Mouse (Mus musculus) cerebellum, postnatal 4 days (tissue): ENCODE measurements around the gene Nbea.

Source experiments
- DNase-seq, 2 experiments: peaks; one replicate each; pipeline ENCODE4 v3.0.0; 2022; ENCODE audit warnings: low spot score in 2 of 2, mixed read lengths in 1 of 2

The Nbea gene

DNA sequence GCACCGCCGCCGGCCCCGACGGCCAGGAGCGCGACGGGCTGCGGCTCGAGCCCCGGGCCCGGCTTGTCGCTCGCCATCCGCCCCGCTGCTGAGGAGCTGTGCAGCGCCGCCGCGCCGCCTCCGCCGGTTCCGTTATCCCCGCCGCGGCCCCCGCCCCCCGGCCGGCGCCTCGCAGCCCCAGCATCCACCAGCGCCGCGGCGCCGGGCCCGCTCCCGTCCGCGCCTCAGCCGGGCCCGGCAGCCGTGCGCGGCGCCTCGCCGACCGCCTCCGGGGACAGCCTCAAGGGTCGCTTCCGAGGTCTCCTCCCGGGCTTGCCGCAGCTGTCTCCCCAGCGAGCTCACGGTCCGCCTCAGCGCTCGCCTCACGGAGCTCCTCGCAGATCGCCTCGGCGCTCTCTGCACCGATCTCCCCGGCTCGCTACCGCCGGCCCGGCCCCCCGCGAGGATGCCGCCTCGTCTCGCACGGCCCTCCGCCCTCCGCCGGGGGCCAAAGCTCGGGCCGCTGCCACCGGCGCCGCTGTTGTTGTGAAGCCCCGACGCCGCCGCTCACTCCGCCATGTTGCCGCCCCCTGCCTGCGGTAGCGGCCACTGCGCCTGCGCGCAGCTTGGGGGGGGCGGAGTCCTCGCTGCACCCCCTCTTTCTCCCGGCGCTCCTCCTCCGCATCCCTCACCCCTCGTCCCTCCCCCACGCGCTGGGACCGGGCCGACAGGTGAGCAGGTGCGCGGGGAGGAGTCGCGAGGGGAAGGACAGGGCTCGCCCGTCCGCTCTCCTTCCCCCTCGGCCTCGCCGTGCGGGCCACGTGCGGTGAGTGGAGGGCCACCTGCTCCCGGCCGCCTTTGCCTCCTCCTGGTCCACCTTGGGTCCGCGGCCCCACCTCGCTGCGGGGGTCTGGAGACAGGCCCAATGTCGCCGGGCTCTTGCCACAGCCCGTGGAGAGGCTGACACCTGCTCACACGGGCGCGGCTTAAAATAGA is at the start of gene Nbea:
Gene Nbea (minus strand): TSS at position 543 of the 975 bp plus-strand sequence.
- peak; percentile 78 to 94 for DNase-seq

DNA sequence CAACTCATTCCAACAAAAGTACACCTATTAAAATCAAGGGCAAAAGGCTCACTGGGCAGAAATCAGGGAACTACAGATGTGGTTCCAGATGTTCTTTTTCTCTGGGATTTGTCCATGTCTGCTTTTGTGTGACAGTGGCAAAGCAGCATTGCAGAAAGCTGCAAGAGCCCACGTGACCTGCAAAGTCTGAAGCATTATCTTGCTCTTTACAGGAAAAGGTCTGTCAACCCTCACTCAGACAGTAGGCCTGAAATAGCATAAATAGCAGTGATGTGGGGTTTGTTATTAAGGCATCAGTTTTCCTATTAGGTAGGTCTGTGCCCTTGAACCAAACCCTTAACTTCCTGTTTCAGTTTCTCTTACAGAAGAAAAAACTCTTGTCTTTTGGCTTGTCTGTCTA is 45.8 kb upstream of the Nbea start:
- no peak for DNase-seq

DNA sequence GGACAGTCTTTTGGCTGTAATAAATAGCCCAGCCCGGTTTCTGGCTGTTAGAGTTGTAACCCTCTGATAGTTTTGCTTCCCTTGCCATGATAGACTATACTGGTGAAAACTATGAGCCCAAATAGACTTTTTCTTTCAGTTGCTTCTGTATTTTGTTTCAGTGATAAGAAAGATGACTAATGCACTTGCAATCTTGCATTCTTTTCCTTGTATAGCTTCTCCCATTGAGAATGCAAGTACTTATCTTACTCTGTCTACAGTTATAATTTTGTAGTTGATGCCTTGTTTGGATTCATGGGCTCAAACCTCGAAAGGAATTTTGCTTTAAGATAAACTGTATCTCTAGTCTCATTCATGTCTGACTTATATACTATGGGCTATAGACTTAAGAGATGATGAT is 32.5 kb upstream of the Nbea start:
- no peak for DNase-seq

DNA sequence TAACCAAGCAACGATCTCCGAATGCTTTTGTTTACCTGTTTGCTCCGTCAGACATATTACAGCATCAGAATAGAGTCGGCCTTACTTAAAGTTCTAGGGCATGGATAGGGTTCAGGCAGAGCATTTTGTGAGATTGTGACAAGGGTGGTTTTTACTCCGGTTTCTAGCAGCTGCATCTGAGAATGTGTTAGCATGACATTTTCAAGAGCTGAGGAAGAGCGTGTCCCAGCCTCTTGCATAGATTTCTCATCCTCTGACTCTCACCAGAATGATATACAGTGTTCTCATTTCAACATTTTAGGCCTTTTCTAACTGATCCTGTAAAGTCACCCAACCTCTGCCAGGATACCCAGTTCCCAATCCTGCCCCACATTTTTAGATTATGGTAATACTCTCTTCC is 20.5 kb upstream of the Nbea start:
- DNase-seq = no peak

DNA sequence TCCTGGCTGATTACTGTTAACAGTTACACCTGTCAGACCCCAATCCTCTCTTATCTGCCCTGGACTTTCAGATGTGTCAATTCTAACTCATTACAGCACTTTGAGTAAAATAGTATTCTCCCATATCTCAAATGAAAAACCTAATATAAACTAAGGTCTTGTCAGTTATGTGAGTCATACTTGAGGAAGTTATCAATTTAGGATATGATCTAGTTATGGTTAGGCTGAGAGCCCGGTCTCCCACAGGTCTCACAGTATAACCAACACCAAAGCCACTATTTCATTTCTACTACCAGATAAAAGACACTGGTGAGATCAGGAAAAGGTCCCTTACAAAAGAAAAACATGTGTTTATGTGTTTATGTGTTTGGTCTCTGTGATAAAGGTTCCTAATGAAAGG is 4.7 kb upstream of the Nbea start:
- no peak for DNase-seq

DNA sequence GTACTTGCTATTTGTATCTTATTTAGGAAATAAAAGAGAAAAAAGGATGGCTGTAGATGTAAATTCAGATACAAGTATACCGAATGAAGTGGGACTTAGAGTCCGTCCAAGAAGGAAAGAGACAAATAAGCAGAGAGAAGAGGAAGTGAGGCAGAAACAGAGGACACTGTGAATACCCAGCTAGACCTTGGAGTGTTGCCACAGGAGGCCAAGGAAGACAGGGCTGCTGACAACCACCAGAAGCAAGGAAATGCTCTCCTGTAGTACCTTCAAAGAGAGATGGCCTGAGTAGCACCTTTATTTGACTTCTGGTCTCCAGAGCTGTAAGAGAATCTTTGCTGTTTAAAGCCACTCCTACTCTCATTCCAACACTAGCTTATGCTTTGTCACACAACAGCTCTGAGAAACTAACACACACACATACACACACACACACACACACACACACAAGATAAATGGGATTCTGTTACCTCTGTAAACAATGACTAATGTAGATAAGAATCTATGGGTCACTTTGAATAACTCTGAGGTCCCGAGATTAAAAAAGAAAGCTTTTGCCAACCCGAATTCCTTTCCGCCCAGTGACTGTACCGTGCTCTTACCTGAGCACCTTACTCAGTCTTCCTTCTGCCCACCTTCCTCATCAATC is 3.8 kb upstream of the Nbea start:
- no peak for DNase-seq

DNA sequence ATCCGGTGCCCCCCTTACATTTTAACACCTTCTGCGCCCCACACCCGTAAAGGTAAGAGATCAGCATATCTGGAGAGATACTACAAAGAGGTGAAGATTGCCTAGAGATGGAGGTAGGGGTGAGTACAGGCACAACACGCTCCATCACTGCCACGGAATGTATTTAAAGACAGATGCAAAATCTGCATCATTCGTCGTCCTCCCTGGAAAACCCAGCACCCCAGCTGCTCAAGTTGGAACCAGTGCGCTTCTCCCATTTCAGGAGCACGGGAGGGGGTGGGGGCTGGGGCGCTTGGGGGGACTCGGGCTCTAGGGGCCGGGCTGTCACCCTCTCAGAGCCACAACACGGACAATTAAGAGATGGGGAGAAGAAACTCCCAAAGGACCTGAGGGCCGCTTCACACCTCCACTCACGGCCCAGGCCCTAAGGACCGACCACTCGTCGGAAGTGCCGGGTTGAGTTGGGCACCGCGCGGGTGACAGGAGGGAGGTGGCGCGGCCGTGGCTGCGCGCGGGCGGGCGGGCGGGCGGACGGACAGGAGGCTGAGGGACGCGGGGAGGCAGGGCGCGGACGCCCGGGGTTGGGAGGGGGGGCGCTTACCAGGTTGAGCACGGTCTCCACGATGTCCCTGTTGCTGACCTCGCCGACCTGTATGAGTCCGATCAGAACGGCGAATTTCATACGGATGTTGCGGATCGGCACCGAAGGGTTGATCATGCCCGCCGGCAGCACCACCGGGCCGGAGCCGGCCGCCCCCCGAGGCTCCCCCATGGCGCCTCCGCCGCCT is 936 bp downstream of the Nbea start:
- peak in 1 of 2 experiments; percentile 32 for DNase-seq

DNA sequence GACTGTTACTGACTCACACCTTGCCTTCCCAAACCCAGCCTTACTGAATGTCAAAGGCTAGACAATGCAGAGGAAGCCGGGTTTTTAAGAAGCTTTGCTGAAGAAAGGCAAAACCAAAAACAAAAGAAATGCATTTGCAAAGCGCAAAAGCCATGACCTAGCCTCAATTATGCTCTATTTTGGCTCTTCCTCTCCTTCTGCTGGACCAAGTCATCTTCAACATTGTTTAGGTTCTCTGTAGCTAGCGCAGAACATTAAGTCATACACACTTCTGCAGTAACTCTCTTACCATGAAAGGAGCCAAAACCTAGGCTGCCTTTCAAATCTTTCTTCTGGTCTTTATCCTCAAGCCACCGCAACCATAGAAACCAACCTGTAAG is 1.5 kb downstream of the Nbea start:
- DNase-seq = no peak

DNA sequence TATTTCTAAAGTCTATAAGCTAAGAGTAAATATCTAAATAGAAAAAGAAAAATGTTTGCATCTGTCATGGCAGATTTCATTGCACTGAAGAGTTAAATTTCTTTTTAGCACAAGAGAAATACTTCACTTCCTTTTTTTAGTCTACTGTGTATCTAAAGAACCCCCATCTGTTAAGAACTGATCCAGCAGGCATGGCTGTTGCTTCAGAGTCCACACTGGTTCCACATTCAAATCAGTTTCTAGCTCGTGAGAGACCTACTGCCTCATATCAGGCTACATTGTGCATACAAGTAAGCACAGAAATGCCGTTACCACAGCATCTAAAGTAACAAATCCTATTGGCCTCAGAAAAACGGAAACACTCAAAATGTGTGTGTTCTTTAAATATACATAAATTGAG is 2.5 kb downstream of the Nbea start:
- no peak for DNase-seq

DNA sequence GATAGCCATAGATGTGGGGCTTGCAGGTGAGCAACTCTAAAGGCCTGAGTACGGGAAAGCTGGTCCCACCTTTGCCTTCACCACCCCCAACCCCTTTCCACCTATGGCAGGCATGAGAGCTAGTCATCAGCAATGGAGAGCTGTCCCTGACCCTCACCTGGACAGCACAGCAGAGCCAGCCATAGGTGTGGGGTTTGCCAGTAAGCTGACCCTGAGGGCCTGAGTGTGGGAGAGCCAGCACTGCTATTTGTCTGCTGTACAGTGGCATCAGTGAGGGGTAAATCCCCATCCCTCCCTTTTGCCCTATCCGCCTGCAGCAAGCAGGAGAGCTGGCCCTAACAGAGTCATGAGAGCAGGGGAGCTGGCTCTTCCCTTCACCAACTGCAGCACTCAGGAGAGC is 25.6 kb downstream of the Nbea start:
- DNase-seq = no peak

DNA sequence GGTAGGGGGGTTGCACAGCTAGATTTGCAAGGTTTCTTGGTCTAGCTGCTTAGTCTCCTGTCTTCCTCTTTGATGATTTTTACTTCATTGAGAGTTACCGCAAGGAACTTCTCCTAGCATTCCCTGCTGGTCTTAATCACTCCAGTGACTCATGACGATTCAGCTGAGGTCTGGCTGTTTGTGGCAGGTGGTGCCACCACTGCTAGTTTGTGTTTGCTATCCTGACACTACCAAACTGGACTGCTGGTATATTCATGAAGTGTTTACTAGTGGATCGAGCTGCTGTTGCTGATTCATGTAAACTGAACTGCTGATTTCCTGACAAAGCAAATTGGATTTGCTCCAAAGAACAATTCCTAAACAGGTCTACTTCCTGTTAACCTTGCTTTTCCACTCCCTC is 56.8 kb downstream of the Nbea start:
- DNase-seq = no peak

DNA sequence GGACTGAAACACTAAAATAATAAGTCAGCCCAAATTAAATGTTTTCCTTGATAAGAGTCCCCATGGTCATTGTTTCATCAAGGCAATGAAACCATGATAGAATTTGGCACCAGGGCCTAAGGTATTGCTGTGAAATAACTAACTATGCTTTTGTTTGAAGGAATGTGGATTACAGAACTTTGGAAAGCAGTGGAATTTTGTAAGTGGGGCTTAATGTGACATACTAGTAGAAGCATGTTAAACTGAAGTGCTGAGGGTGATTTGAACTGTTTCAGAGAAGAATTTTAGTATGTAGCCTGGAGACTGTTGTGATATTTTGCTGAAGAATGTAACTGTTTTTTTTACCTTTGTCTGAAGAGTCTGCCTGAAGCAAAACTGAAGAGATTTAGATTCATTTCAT is 66.9 kb downstream of the Nbea start:
- no peak for DNase-seq

DNA sequence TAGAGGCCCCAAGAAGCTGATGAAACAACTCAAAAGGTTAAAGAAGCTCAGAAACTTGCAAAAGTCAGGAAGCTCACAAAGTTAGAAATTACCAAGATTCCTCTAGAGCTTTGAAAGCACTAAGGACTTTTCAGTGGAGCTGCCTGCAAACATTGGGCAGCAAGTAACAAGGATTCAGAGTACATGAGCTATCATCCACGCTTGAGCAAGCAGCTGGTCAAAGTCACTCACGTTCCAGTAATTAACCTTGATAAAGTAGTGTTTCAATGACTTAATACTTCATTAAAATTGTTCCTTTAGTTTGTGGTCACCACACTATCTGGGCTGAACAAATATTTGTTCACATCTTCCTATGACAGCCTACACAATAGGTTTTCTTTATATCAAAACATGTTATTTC is 75.4 kb downstream of the Nbea start:
- DNase-seq = no peak

DNA sequence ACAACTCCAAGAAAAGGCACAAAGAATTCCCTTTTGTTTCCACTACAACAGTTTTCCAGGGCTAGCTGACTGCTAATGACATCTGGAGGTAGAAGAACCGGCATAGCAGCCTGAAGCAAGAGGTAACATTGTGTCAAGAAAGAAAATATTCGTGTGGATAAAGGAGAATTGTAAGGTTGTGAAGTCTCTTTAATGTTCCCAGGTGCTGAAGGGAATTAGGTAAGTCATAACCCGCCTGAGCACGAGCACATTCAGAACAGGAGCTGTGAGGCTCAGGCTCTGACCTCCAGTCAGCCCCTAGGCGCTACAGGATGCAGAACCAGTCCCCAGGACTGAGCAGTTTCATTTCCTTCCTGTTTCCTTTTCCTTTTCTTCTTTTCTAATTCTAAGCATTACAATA is 86.4 kb downstream of the Nbea start:
- DNase-seq = no peak

DNA sequence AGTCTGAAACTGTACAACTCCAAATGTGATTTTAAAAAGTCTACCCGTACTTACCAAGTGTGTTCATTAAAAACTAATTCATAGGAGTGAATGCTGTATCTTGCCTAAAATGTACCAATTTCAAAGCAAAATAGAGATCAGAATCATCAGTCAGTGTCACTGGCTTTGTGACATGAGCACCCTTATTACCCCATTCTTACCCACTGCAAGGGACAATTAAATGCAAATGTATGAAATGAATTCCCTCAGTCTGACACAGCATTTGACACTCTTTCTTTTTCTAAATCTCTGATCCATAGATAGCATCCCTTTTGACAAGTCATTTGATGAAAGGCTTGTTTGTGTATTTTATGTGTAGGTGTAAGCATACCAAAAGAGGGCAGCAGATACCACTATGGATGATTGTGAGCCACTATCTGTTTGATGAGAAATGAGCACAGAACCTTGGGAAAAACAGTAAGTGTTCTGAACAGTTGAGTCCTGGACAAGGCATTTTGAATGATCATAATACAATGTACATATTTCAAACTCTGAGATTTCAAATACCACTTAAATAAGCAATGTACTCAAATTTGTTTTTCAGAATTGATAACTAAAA is 104.4 kb downstream of the Nbea start:
- no peak for DNase-seq

DNA sequence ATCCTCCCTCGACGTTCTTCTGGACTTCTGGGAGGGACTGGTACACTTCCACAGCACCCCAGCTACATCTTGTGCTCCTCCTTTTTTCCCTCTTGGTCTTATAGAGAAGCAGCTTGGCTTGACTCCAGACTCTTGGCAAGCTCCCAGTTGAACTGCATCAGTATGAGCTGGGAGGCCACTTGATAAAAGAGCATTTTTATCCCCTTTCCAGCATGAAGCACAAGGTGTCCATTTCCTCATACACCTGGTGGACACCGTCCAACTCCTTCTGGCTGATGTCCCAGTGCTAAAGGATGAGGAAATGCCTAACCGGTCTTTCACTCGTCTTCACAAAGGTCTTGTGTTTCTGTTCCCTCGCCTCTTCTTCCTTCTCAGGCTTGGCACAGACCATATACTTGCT is 115.7 kb downstream of the Nbea start:
- peak in 1 of 2 experiments; percentile 36 for DNase-seq

DNA sequence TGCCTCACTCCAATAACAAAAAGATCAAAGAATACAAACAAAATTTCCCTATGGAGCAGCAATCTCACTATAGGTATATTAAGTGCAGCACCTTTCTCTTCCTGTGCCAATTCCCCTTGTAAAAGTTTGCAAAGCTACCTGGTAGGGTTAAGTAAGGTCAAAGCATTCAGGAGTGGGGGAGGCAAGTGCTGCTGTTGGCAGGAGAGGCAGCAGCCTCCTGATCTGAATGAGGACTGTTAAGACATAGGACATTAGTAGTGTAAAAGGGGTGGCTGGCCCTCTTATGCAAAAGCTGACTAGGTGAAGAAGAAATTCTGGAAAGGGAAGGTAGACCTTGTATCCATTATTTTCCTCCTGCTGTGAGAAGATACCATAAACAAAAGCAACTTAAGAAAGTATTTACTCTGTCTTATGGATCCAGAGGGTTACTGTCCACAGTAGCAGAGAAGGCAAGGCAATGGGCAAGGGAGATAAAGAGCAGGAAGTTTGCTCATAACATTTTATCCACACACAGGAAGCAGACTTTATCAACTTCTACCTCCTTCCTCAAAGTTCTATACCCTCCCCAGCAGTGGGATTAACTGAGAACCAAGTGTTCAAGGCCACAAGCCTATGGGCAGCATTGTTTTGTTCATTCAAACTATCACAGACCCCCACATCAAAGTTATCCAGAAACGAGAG is 117.0 kb downstream of the Nbea start:
- DNase-seq = no peak

DNA sequence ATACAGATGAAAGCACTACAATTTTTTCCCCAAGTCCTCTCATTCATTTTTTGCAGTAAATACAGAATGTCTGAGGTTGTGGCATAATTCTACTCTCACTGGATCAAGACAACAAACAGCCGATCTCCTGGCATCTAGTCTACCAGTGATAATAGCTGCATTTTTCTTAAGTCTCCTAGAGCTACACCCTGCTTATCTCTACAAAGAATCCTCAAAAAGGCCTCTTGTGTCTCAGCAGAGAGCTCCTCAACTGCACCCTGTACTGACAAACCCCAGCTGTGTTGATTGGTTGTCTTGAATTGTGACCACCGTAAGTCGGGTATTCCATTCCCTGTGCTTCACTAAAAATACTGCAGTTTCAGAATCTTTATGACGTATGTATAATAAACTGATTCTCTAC is 118.3 kb downstream of the Nbea start:
- DNase-seq = no peak

DNA sequence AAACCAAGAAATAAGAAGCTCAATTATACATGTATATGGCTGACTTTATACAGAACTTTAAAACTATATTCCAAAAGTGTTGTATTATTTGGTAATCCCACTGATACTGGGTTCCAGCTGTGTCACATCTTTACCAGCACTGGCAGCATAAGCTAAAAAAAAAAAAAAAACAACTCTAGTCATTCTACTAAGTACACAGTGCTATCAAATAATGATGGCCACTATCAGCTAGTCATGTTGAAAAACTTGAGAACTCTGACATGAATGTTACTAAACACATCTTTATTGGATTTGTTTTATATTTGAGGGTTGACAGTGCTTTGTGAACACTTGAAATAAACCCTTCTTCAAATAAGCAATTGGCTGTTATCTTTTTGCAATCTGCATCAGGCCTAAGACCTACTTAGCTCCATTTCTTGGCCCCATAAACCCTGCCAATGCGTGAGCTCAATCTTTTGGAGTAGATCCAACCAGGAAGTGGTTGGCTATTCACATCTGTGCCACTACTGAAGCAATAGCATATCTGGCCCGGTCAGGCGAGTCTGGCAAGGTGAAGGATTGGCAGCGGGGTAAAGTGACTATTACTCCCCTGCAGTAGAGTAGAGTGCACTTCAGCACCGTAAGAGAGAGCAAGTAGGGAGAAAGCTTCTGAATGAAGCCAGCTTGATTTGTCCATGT is 137.7 kb downstream of the Nbea start:
- no peak for DNase-seq

DNA sequence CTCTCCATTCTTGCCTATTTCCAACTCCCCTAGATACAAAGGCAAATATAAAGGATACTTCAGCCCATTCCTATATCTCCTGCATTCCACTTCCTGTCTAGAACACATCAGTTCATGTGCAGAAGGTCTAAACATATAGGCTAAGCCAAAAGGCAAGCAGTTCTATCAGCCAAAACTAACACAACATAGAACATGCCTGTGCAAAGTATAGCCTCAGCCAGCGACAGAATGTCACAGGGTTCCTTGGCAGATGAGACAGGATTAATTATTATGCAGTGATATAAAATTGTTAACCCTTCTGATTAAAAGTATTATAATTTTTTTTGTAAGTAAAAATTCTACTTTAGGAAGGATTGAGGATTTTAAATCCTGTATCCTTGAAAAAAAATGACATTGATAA is 140.4 kb downstream of the Nbea start:
- no peak for DNase-seq

DNA sequence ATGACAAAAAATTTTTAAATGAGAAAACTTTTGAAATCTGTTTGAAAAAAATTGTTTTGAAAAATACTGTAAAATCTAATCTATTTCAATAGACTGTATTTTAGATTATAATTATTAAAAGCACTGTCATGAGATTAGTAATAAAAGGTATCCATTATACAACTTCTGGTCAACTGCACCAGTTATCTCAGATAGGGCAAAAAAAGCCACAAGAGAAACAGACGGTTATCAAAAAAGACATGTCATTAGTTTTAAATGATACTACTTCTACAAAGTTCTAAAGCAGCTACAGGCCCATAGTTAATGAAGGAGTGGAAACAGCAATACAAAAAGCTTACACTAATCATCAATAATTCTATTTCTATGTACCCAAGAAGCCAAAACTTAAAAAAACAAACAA is 144.0 kb downstream of the Nbea start:
- no peak for DNase-seq
